Mouse (Mus musculus): ENCODE measurements at regions not wholly inside any gene's neighbourhood (a gene's known extent, or its start where the extent isn't known, plus 50 kb on each side); places are given as distances from the start of the nearest gene placed in this dataset.
"Not testable (repeated sequence)": the region's sequence is repeated elsewhere in the genome, so short reads cannot be mapped to it uniquely, and the experiment has no call there.

GRCm38 (mm10) chr1:184197272-184197671, 163.2 kb upstream of the 1700056E22Rik start:
- Histone ChIP-seq H3K79me2 (ENCODE audit: control insufficient read depth, insufficient read depth) (no peaks in the 10 kb centered on the region), H3K4me3 (ENCODE audit: insufficient read depth, poor library complexity, severe bottlenecking) (no peak overlapping the region), H3K27me3 (ENCODE audit: control insufficient read depth, insufficient read depth, insufficient read length) (no peaks in the 10 kb centered on the region), H3K79me3 (ENCODE audit: low read depth) (no peaks in the 10 kb centered on the region), H3K36me3 (ENCODE audit: control insufficient read depth, insufficient read depth) (no peaks in the 10 kb centered on the region), H3ac (ENCODE audit: control insufficient read depth, insufficient read length, low read depth) (no peak overlapping the region)
- TF ChIP-seq MYOG (IDR thresholded peaks at IDR 0.05; ENCODE audit: control insufficient read depth, extremely low read depth, insufficient read length) = no peak
- no peak for TF ChIP-seq USF1 (IDR thresholded peaks at IDR 0.05; ENCODE audit: low read depth)
- TF ChIP-seq CEBPB (IDR thresholded peaks at IDR 0.05; ENCODE audit: low read depth) = no peak
- no peak for TF ChIP-seq MYOD1 (IDR thresholded peaks at IDR 0.05; ENCODE audit: control insufficient read depth, insufficient read length, low read depth)
- no peak for TF ChIP-seq CTCF (IDR thresholded peaks at IDR 0.05; ENCODE audit: control insufficient read depth, insufficient read depth, insufficient read length)
- TF ChIP-seq MAX (IDR thresholded peaks at IDR 0.05) = no peak

- Histone ChIP-seq H3K27me3 (ENCODE audit: control insufficient read depth, insufficient read depth, insufficient read length) (no peaks in the 10 kb centered on the region), H3ac (ENCODE audit: control insufficient read depth, insufficient read length, low read depth) (no peak overlapping the region), H3K79me2 (ENCODE audit: control insufficient read depth, insufficient read depth) (no peaks in the 10 kb centered on the region), H3K36me3 (ENCODE audit: control insufficient read depth, insufficient read depth) (no peaks in the 10 kb centered on the region), H3K4me3 (ENCODE audit: insufficient read depth, poor library complexity, severe bottlenecking) (no peak overlapping the region), H3K79me3 (ENCODE audit: low read depth) (no peaks in the 10 kb centered on the region)
- TF ChIP-seq CTCF (IDR thresholded peaks at IDR 0.05; ENCODE audit: control insufficient read depth, insufficient read depth, insufficient read length) = no peak
- TF ChIP-seq CEBPB (IDR thresholded peaks at IDR 0.05; ENCODE audit: low read depth) = no peak
- TF ChIP-seq FOSL1 (IDR thresholded peaks at IDR 0.05; ENCODE audit: insufficient read depth, low read length, poor library complexity, severe bottlenecking) = no peak
- no peak for TF ChIP-seq MAX (IDR thresholded peaks at IDR 0.05)
- no peak for TF ChIP-seq MYOG (IDR thresholded peaks at IDR 0.05; ENCODE audit: control insufficient read depth, extremely low read depth, insufficient read length)
- TF ChIP-seq USF1 (IDR thresholded peaks at IDR 0.05; ENCODE audit: low read depth) = no peak
- TF ChIP-seq MYOD1 (IDR thresholded peaks at IDR 0.05; ENCODE audit: control insufficient read depth, insufficient read length, low read depth) = no peak
These were observed 157.2 kb upstream of the 1700056E22Rik start for GRCm38 (mm10) chr1:184191325-184191724.

DNA sequence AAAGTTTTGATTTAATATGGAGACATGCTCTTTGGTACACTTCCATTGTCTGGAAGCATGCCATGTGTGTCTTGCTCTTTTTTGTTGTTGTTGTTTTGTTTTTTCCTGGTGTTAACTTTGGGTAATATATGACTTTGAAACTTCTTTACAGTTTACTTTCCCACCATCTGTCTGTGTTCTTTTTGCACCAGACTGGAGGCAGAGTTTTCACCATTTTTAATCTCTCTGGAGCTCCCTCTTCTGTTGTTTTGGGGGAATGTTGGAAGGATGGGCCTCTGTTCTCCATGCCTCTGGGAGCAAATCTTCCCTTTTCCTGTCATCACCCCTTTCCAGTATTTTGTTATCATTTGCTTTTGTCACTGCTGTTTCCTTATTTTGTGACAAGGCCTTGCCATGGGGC, 153.5 kb upstream of the 1700056E22Rik start:
- H3ac ChIP-seq (ENCODE audit: control insufficient read depth, insufficient read length, low read depth) = no peak overlapping the region
- H3K4me3 ChIP-seq (ENCODE audit: insufficient read depth, poor library complexity, severe bottlenecking) = no peak overlapping the region

DNA sequence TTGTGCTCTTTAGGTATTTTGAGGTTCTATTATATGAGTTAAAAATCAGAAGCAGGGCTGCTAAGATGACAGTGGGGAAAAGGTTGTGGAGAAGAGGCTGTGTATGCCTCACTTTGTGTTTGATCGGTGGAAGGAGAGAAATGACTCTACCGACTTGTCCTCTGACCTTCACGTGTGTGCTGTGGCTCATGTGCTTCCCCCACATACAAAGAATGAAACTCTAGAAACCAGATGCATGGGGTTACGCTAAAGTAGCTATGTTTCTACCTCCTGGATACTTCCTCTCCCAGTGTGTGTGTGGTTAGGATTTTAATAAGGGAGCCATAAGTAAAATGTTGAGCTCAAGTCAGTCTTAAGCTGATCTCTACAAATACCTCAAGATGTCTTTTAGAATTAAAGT, 148.1 kb upstream of the 1700056E22Rik start:
- no peak overlapping the region for H3K4me3 ChIP-seq (ENCODE audit: insufficient read depth, poor library complexity, severe bottlenecking)
- TF ChIP-seq USF1 (IDR thresholded peaks at IDR 0.05; ENCODE audit: low read depth) (no peak), CTCF (IDR thresholded peaks at IDR 0.05; ENCODE audit: control insufficient read depth, insufficient read depth, insufficient read length) (no peak), MAX (IDR thresholded peaks at IDR 0.05) (no peak), MYOG (IDR thresholded peaks at IDR 0.05; ENCODE audit: control insufficient read depth, extremely low read depth, insufficient read length) (no peak), FOSL1 (IDR thresholded peaks at IDR 0.05; ENCODE audit: insufficient read depth, low read length, poor library complexity, severe bottlenecking) (no peak), MYOD1 (IDR thresholded peaks at IDR 0.05; ENCODE audit: control insufficient read depth, insufficient read length, low read depth) (no peak), CEBPB (IDR thresholded peaks at IDR 0.05; ENCODE audit: low read depth) (no peak)
- no peaks in the 10 kb centered on the region for H3K36me3 ChIP-seq (ENCODE audit: control insufficient read depth, insufficient read depth)
- no peak overlapping the region for H3ac ChIP-seq (ENCODE audit: control insufficient read depth, insufficient read length, low read depth)
- H3K79me3 ChIP-seq (ENCODE audit: low read depth) = no peaks in the 10 kb centered on the region
- no peaks in the 10 kb centered on the region for H3K27me3 ChIP-seq (ENCODE audit: control insufficient read depth, insufficient read depth, insufficient read length)
- H3K79me2 ChIP-seq (ENCODE audit: control insufficient read depth, insufficient read depth) = no peaks in the 10 kb centered on the region

More for the DNA sequence above, 153.5 kb upstream of the 1700056E22Rik start:
- Histone ChIP-seq H3K27me3 (ENCODE audit: control insufficient read depth, insufficient read depth, insufficient read length) (no peaks in the 10 kb centered on the region), H3K36me3 (ENCODE audit: control insufficient read depth, insufficient read depth) (no peaks in the 10 kb centered on the region), H3K79me3 (ENCODE audit: low read depth) (no peaks in the 10 kb centered on the region), H3K79me2 (ENCODE audit: control insufficient read depth, insufficient read depth) (no peaks in the 10 kb centered on the region)
- TF ChIP-seq MYOD1 (IDR thresholded peaks at IDR 0.05; ENCODE audit: control insufficient read depth, insufficient read length, low read depth) = no peak
- no peak for TF ChIP-seq FOSL1 (IDR thresholded peaks at IDR 0.05; ENCODE audit: insufficient read depth, low read length, poor library complexity, severe bottlenecking)

DNA sequence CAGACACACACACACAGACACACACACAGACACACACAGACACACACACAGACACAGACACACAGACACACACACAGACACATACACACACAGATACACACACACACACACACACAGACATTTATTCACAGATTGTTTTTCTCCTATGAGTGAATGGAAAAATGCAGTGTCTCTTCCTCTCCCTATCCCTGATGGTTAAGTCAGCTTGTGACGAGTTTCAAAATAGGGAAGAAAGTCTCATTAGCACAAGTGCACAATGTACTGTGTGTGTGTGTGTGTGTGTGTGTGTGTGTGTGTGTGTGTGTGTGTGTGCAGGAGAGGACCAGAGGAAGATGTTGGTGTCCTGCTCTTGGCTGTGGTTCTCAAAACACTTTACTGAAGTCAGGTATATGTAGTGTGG, 140.3 kb upstream of the 1700056E22Rik start:
- H3ac ChIP-seq (ENCODE audit: control insufficient read depth, insufficient read length, low read depth); H3K4me3 ChIP-seq (ENCODE audit: insufficient read depth, poor library complexity, severe bottlenecking); H3K79me3 ChIP-seq (ENCODE audit: low read depth); H3K27me3 ChIP-seq (ENCODE audit: control insufficient read depth, insufficient read depth, insufficient read length); H3K36me3 ChIP-seq (ENCODE audit: control insufficient read depth, insufficient read depth); H3K79me2 ChIP-seq (ENCODE audit: control insufficient read depth, insufficient read depth): not testable (repeated sequence)

- no peak overlapping the region for H3ac ChIP-seq (ENCODE audit: control insufficient read depth, insufficient read length, low read depth)
- no peaks in the 10 kb centered on the region for H3K79me2 ChIP-seq (ENCODE audit: control insufficient read depth, insufficient read depth)
- no peak overlapping the region for H3K4me3 ChIP-seq (ENCODE audit: insufficient read depth, poor library complexity, severe bottlenecking)
- no peaks in the 10 kb centered on the region for H3K36me3 ChIP-seq (ENCODE audit: control insufficient read depth, insufficient read depth)
- TF ChIP-seq USF1 (IDR thresholded peaks at IDR 0.05; ENCODE audit: low read depth) = no peak
- TF ChIP-seq MAX (IDR thresholded peaks at IDR 0.05) = no peak
- TF ChIP-seq CEBPB (IDR thresholded peaks at IDR 0.05; ENCODE audit: low read depth) = no peak
- TF ChIP-seq CTCF (IDR thresholded peaks at IDR 0.05; ENCODE audit: control insufficient read depth, insufficient read depth, insufficient read length) = no peak
- no peak for TF ChIP-seq FOSL1 (IDR thresholded peaks at IDR 0.05; ENCODE audit: insufficient read depth, low read length, poor library complexity, severe bottlenecking)
- TF ChIP-seq MYOD1 (IDR thresholded peaks at IDR 0.05; ENCODE audit: control insufficient read depth, insufficient read length, low read depth) = no peak
- TF ChIP-seq MYOG (IDR thresholded peaks at IDR 0.05; ENCODE audit: control insufficient read depth, extremely low read depth, insufficient read length) = no peak
- H3K79me3 ChIP-seq (ENCODE audit: low read depth) = no peaks in the 10 kb centered on the region
- H3K27me3 ChIP-seq (ENCODE audit: control insufficient read depth, insufficient read depth, insufficient read length) = no peaks in the 10 kb centered on the region
These were observed 139.6 kb upstream of the 1700056E22Rik start for GRCm38 (mm10) chr1:184173739-184174138.

Measured in C2C12 (cell line).